Mouse (Mus musculus): ENCODE measurements around the gene Gm20696. TPM values are rescaled to one million over a fixed set of nuclear protein-coding genes. Genes with fewer than 3 reads are reported as not detected.
A peak's percentile ranks its signal among the peaks of the same experiment; 100 is the strongest.

Gm20696 gene
- total RNA-seq, 2 experiments from 2014 or later, result 0.73 to 0.90 TPM

- no peak for DNase-seq
Observed at GRCm38 (mm10) chr6:99498082-99498481, 168.5 kb downstream of the Gm20696 start.

GRCm38 (mm10) chr6:99496114-99496513 lies 170.5 kb downstream of the Gm20696 start:
- intact Hi-C loops (cut with DNase I; ENCODE audit: low total_unique reads), result no loop called here
- no peak for DNase-seq

More at GRCm38 (mm10) chr6:99498082-99498481, 168.5 kb downstream of the Gm20696 start:
- intact Hi-C loops (cut with DNase I; ENCODE audit: low total_unique reads), result no loop called here

GRCm38 (mm10) chr6:99492937-99493336 lies 173.7 kb downstream of the Gm20696 start:
- DNase-seq, result no peak
- intact Hi-C loops (cut with DNase I; ENCODE audit: low total_unique reads), result no loop called here

- intact Hi-C loops (cut with DNase I; ENCODE audit: low total_unique reads), result no loop called here
- no peak for DNase-seq
Observed at GRCm38 (mm10) chr6:99491979-99492544, 174.5 kb downstream of the Gm20696 start.

GRCm38 (mm10) chr6:99491146-99491545 lies 175.5 kb downstream of the Gm20696 start:
- intact Hi-C loops (cut with DNase I; ENCODE audit: low total_unique reads), result no loop called here
- DNase-seq, result no peak

- intact Hi-C loops (cut with DNase I; ENCODE audit: low total_unique reads), result no loop called here
- no peak for DNase-seq
Observed at GRCm38 (mm10) chr6:99489900-99490648, 176.5 kb downstream of the Gm20696 start.

GRCm38 (mm10) chr6:99489423-99489822 lies 177.2 kb downstream of the Gm20696 start:
- no peak for DNase-seq
- intact Hi-C loops (cut with DNase I; ENCODE audit: low total_unique reads), result no loop called here

DNA sequence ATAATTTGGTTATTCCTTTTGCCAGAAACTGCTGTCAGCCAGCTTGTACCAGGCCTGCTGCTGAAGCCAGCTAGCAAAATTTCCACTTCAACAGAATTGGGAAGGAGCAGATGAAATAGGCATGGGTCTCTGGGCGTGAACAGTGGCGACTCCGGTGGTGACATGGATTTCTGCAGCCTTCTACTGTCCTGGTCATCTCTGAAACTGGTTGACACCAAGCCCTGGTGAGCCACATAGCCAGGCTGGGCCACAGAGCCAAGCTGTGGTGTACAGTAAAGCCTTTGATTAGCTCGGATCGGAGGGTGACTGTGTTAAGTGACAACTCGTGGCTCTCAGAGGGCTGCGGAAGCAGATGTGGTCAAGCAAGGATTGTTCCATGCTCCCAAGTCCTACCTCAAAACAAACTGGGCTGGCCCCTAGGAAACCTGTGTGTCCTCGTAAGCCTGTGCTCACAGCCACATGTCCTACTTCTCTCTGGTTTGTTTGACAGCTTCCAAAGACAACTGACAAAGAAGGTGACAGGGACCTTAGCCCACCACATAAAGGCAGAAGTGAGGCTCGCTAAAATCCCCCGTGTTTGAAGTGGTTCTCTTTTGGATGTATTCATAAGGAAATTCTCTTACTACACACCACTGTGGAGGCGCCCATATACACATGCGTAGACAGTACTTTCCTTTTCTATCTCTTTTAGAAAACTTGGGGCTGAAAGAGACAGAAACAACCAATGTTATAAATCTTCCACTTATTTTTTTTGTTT lies 180.5 kb downstream of the Gm20696 start:
- peak; percentile 30 for DNase-seq
- intact Hi-C loops (cut with DNase I; ENCODE audit: low total_unique reads), result no loop called here

DNA sequence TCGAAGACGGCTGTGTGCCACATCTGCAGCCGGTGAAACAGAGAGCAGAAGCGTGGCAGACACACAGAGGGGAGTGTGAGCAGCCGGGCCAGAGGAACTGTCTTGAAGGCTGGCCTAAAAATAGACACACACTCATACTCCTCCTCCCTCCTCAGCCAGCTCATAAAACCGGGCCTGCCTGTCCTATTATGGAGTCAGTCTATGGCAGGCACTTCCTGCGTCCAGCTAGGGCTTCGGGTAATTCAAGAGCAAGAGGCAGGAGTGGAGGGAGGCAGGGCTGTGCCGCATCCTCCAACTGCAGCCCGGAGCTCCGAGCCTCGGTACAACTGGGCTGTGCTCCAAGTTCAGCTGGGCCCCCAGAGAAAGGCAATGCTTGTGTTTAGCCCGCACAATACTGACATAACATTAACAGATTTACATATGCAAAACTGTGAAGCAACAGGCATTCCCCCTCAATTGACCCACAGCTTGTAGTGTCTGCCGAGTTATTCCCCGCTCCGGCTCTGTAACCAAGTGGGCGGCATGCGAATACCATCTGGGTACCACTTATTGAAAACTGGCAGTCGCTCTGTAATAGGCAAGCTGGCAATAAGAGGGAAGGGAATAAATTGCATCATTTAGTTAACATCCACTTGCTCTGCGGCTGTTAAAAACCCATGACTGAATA lies 181.2 kb downstream of the Gm20696 start:
- peak; percentile 78 for DNase-seq
- intact Hi-C loops (cut with DNase I; ENCODE audit: low total_unique reads), result no loop called here

GRCm38 (mm10) chr6:99484884-99485216 lies 181.7 kb downstream of the Gm20696 start:
- intact Hi-C loops (cut with DNase I; ENCODE audit: low total_unique reads), result no loop called here
- no peak for DNase-seq

- intact Hi-C loops (cut with DNase I; ENCODE audit: low total_unique reads), result no loop called here
- no peak for DNase-seq
Observed at GRCm38 (mm10) chr6:99484197-99484725, 182.3 kb downstream of the Gm20696 start.

DNA sequence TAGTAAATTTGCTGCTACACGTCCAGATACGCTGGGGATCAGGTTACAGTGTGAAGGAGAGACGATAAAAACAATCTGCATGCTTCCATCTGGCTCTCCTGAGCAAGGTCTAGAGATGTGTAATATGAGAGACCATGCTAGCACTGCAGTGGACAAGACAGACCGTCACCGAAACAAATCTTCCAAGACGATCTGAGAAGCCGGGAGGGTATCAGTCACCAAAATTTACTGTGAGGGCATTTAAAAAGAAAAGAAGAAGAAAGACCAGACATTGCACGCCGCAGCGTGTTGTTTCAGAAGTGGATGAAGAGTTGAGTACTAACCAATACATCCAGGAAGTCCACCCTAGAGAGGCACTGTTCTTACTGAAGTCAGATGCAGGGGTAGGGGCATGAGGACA lies 183.0 kb downstream of the Gm20696 start:
- DNase-seq, result no peak
- intact Hi-C loops (cut with DNase I; ENCODE audit: low total_unique reads), result no loop called here

GRCm38 (mm10) chr6:99481568-99481967 lies 185.0 kb downstream of the Gm20696 start:
- no peak for DNase-seq
- intact Hi-C loops (cut with DNase I; ENCODE audit: low total_unique reads), result no loop called here

DNA sequence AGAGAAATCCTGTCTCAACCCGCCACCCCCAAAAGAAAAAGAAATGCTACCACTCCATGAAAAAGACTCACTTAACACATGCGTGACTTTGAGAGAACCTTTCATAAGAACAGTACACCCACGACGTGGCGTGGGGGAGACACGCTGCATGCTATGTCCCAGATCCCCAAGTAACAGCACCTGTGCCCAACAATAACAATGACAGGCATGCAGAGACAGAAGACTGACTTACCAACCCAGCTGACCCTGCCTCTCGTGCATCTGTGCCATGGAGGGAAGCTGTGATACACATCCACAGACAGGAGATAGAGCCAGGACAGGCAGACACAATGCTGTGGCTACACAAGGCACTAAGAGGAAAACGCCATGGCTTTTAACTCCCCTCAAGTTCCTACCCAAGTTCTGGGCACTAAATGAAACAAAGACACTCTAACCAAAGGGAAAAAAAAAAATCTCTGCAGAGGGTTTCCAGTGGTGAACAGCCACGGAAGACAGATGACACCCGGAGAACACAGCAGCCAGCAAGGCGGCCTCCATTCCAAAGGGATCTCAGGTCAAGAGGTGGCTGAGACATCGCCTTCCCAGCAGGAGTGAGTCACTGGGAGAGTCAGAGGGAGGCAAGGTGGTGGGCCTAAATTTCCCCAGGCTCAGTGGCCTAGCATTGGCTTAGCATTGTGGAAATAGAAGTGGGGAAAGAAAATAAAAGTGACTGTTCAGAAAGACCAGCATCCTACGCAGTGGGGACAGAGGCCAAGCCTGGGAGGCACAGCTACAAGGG lies 187.5 kb downstream of the Gm20696 start:
- intact Hi-C loops (cut with DNase I; ENCODE audit: low total_unique reads), result no loop called here
- no peak for DNase-seq

GRCm38 (mm10) chr6:99475040-99475439 lies 191.6 kb downstream of the Gm20696 start:
- intact Hi-C loops (cut with DNase I; ENCODE audit: low total_unique reads), result no loop called here
- DNase-seq, result no peak

DNA sequence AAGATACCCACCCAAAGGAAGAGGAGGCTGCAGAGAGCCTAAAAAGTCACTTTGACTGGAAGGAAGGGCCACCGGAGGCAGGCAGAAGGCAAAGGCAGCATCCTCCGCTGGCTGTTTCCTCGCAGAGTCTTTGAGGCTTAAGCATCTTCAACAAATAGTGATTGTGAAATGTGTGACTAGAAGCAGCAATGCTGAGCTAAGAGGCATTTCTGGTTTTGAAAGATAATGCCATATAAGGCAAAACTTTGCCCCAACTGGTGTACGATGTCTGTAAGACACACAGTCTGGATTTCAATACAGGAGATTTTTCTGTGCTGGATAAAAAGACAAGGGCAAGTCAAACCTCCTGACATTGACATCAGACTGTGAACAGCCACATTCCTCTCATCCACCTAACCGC lies 195.7 kb downstream of the Gm20696 start:
- no peak for DNase-seq
- intact Hi-C loops (cut with DNase I; ENCODE audit: low total_unique reads), result no loop called here

DNA sequence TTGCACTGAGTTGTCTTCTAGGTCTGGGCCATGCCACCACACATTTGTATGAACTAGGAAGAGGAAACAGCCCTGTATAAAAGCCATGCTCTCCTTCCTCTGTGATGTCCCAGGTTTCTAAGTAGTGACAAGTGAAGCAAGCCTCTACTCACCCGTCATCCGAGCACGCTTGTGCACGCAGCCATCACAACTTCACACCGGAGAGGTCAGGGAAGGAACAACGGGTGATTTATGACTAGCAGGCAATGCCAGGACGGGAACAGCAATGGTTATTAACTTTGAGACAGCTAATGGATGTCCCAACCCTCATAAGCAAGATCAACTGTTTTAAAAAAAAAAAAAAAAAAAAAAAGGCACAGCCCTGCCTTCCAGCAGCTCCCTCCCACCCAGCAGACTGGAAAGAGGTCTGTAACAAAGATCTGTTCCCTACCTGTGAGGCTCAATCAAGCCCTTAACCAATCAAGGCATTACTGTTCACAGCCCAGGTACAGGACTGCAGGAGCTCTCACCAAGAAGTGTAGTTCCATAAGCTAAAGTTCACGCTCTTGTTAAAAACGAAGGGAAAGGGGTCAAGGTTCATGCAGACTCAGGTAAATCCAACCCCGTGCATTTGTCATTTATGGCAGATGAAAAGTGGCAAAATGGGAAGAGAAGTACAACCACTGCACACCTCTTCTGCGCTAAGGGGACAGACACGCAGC lies 197.3 kb downstream of the Gm20696 start:
- no peak for DNase-seq
- intact Hi-C loops (cut with DNase I; ENCODE audit: low total_unique reads), result no loop called here

GRCm38 (mm10) chr6:99467831-99468230 lies 198.8 kb downstream of the Gm20696 start:
- intact Hi-C loops (cut with DNase I; ENCODE audit: low total_unique reads), result no loop called here
- no peak for DNase-seq

DNA sequence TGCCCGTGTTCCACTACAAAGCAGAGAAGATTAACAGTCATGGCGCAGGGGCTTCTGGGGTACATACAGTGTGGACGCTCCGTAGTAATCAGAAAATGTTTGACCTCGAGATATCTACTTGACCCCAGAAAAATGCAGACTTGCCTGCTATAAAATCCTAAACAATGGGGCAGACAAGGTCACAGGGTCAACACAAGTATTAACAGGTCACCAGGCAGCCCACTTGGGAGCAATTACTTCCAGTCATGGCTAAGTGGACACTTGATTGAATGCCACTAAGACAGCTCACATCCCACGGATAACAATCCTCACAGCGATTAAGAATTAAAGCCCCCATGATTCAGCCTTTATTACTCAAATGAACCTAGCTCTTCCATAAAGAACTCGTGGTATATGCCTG lies 199.5 kb downstream of the Gm20696 start:
- intact Hi-C loops (cut with DNase I; ENCODE audit: low total_unique reads), result no loop called here
- DNase-seq, result no peak
